Mouse (Mus musculus): ENCODE measurements at regions not wholly inside any gene's neighbourhood (a gene's known extent, or its start where the extent isn't known, plus 50 kb on each side); places are given as distances from the start of the nearest gene placed in this dataset.

DNA sequence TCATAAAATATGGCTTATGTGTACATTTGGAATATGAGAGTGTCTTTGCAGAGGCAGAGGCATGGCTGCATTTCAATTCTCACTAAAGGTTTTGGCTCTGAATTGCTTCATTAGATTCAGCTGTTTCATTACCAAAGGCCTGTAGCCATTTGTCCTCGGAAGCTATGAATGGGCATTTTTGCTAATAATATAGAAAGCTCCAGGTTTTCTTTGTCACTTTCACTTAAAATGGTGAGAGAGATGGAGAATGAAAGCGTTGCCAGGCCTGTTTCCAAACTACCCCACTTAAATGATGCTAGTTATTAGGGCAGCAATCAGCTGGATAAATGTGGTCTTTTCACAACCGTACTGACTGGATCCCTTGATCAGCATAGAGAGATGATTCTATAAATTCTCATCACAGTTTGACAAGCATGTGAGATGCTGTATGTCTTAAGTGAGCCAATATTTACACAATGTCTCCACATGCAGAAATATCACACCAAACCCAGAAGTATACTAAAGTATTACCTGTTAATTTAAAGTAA, 454.5 kb downstream of the Fat4 start:
- TF ChIP-seq POLR2A (IDR thresholded peaks at IDR 0.05; ENCODE audit: borderline replicate concordance, low read depth, low read length) (no peak), CTCF (IDR thresholded peaks at IDR 0.05; ENCODE audit: low read depth, low read length) (no peak)
- Histone ChIP-seq H3K27ac (ENCODE audit: insufficient read depth, low read depth, low read length) (no peak overlapping the region), H3K4me3 (ENCODE audit: insufficient read depth, low read length) (no peak overlapping the region), H3K4me1 (ENCODE audit: control insufficient read depth, insufficient read depth, low read length) (no peaks in the 10 kb centered on the region)

DNA sequence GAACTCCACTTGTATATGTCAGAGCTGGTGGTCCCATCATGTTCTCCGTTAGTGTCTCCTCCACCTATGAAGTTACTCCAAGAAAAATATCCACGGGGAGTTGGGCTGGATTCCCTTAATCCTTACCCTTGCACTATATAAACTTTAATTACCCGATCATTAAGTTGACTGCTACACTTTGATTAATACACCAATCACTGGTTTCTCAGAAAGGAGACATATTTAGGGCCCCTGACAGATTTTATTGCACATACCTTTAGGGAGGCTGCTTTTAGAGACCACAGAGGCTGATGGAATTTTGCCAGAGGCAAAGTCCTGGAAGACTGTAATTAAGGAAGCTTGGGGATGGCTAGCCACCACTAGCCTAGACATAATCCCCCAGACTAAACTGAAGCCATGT, 457.3 kb downstream of the Fat4 start:
- H3K27ac ChIP-seq (ENCODE audit: insufficient read depth, low read depth, low read length): no peak overlapping the region
- TF ChIP-seq POLR2A (IDR thresholded peaks at IDR 0.05; ENCODE audit: borderline replicate concordance, low read depth, low read length) (no peak), CTCF (IDR thresholded peaks at IDR 0.05; ENCODE audit: low read depth, low read length) (no peak)
- no peak overlapping the region for H3K4me3 ChIP-seq (ENCODE audit: insufficient read depth, low read length)
- H3K4me1 ChIP-seq (ENCODE audit: control insufficient read depth, insufficient read depth, low read length): no peaks in the 10 kb centered on the region

DNA sequence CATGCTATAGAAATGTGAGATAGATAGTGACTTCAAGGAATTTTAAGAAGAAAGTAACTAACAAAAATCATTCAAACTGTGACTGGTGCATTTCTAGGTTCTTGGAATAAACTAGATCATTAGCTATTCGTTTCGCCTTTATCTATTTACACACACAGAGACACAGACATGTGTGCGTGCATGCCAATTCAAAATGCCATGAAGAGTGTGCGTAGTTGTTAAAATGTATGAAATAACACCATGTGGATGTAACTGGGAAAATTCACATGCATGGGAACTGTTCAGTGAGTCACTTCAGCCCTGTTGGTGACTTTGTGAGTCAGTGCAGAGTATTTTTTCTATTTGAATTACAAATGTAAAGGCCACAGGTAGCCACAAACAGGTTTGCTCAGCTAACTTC, 460.8 kb downstream of the Fat4 start:
- no peaks in the 10 kb centered on the region for H3K4me1 ChIP-seq (ENCODE audit: control insufficient read depth, insufficient read depth, low read length)
- TF ChIP-seq CTCF (IDR thresholded peaks at IDR 0.05; ENCODE audit: low read depth, low read length) (no peak), POLR2A (IDR thresholded peaks at IDR 0.05; ENCODE audit: borderline replicate concordance, low read depth, low read length) (no peak)
- H3K27ac ChIP-seq (ENCODE audit: insufficient read depth, low read depth, low read length): no peak overlapping the region
- no peak overlapping the region for H3K4me3 ChIP-seq (ENCODE audit: insufficient read depth, low read length)

DNA sequence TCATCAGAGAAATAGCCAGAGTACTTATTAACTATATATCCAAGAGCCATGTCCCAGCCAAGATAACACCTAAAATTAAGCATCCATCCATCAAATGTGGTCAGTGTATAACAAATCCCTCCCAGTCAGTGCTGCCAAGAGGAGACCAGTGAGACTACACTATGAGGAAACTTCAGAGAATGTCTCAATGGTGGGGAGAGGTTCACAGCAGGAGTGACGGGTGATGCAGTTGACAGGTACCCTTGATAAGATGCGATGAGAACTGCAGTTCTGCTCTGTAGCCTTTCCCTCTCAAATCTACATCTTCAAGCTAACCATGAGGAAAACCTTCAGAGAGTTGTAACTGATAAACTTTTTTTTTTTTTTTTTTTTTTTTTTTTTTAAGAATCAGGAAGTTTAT, 470.3 kb downstream of the Fat4 start:
- H3K4me1 ChIP-seq (ENCODE audit: control insufficient read depth, insufficient read depth, low read length): no peaks in the 10 kb centered on the region
- H3K27ac ChIP-seq (ENCODE audit: insufficient read depth, low read depth, low read length): no peak overlapping the region
- TF ChIP-seq POLR2A (IDR thresholded peaks at IDR 0.05; ENCODE audit: borderline replicate concordance, low read depth, low read length) (no peak), CTCF (IDR thresholded peaks at IDR 0.05; ENCODE audit: low read depth, low read length) (no peak)
- H3K4me3 ChIP-seq (ENCODE audit: insufficient read depth, low read length): no peak overlapping the region

DNA sequence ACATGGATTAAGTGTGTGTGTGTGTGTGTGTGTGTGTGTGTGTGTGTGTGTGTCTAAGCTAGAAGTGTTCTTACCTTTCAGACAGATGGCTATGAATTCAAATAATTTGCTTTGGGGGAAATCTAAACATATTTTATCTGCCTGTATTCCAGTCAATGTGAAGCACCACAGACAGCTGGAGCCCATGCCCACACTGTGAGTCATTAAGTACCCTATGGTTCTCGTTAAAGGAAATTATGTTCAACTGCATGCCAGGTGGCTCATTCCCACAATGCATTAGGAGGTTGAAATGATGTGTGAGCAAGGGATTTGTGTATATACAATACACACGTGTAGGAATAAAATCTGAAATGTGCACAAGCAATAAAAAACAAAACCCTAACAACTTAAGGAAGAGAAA, 473.5 kb downstream of the Fat4 start:
- Histone ChIP-seq H3K4me3 (ENCODE audit: insufficient read depth, low read length) (no peak overlapping the region), H3K4me1 (ENCODE audit: control insufficient read depth, insufficient read depth, low read length) (no peaks in the 10 kb centered on the region), H3K27ac (ENCODE audit: insufficient read depth, low read depth, low read length) (no peak overlapping the region)
- TF ChIP-seq POLR2A (IDR thresholded peaks at IDR 0.05; ENCODE audit: borderline replicate concordance, low read depth, low read length) (no peak), CTCF (IDR thresholded peaks at IDR 0.05; ENCODE audit: low read depth, low read length) (no peak)

DNA sequence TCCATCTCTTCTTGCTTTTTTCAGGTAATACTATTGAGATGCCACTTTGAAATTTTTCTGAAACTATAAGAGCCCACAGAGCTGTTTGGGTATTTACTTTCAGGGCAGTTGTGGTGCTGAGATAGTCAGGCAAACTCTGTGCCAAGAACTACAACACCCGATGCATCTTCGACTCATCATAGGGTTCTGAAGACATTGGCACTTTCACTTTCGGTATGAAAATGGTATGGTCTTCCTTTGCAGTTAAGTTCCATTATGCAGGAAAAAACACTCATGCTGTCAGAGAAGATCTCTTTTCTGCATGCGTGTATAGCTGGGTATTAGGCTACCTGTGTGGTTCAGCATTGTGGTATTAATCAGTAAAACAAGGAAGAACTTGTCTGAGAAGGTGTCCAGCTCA, 484.2 kb downstream of the Fat4 start:
- TF ChIP-seq CTCF (IDR thresholded peaks at IDR 0.05; ENCODE audit: low read depth, low read length) (no peak), POLR2A (IDR thresholded peaks at IDR 0.05; ENCODE audit: borderline replicate concordance, low read depth, low read length) (no peak)
- peaks cover 6% of the 10 kb centered on the region for H3K4me1 ChIP-seq (ENCODE audit: control insufficient read depth, insufficient read depth, low read length)
- no peak overlapping the region for H3K27ac ChIP-seq (ENCODE audit: insufficient read depth, low read depth, low read length)
- no peak overlapping the region for H3K4me3 ChIP-seq (ENCODE audit: insufficient read depth, low read length)

DNA sequence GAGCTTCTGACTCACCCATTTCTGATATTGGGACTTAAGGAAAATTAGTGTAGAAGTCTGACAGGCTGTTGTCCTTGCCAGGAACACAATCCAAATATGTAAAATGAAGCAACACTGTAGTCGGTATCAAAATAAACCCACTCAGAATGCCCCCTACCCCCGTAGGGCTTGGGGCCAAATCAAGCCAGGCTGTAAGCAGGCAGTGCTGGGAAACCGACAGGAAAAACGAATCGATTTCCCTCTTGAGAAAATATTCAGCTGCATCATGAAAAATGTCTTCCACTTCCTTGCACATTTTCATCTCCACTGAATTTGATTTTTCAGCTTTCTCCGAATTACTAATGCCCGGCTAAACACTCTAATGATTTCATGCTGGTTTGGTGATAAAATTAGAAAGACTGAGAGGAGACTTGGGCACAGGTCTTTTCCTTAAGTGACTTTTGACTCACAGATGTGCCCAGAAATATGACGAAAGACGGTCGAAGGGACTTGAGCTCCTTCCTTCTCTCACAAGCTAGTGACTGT, 485.7 kb downstream of the Fat4 start:
- no peak for TF ChIP-seq CTCF (IDR thresholded peaks at IDR 0.05; ENCODE audit: low read depth, low read length)
- no peak for TF ChIP-seq POLR2A (IDR thresholded peaks at IDR 0.05; ENCODE audit: borderline replicate concordance, low read depth, low read length)
- Histone ChIP-seq H3K4me1 (ENCODE audit: control insufficient read depth, insufficient read depth, low read length) (peaks cover 6% of the 10 kb centered on the region), H3K27ac (ENCODE audit: insufficient read depth, low read depth, low read length) (no peak overlapping the region), H3K4me3 (ENCODE audit: insufficient read depth, low read length) (no peak overlapping the region)

DNA sequence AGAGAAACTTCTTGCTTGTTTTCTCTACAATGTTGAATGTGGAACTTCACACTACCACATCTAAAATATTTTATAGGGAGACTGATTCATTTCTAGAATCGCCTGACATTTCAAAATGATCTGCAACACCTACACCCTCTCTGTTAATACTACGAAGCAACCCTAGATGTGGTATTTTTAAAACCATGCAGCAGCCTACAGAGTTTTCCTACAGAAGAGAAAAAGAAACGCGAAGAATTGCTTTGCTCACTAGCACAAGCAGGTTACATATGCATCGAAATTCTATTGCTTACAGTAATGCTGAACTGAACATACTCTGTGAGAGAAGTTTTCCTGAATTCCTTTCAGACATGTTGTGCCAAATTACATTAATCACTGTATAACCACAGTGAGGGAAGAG, 488.7 kb downstream of the Fat4 start:
- Histone ChIP-seq H3K4me1 (ENCODE audit: control insufficient read depth, insufficient read depth, low read length) (peaks cover 6% of the 10 kb centered on the region), H3K27ac (ENCODE audit: insufficient read depth, low read depth, low read length) (no peak overlapping the region), H3K4me3 (ENCODE audit: insufficient read depth, low read length) (no peak overlapping the region)
- TF ChIP-seq CTCF (IDR thresholded peaks at IDR 0.05; ENCODE audit: low read depth, low read length) (no peak), POLR2A (IDR thresholded peaks at IDR 0.05; ENCODE audit: borderline replicate concordance, low read depth, low read length) (no peak)

DNA sequence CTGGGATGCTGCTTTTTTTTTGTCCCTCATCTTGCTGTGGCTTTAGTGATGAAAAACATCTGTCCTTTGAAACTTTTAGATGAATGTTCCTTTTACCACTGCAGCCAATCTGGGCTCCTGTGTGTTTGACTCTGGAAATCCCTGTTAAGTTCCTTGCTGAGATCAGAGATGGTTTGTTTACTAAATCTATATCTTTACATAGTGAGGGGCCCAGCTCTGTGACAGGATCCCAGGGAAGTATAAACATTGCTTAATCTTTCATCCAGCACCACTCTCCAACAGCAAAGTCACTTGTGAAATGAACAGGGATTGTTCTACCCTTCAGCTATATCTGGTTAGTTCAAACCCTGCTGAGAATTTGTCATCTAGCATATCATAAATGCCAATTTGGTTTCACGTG, 501.8 kb downstream of the Fat4 start:
- peaks cover 13% of the 10 kb centered on the region for H3K4me1 ChIP-seq (ENCODE audit: control insufficient read depth, insufficient read depth, low read length)
- H3K27ac ChIP-seq (ENCODE audit: insufficient read depth, low read depth, low read length): no peak overlapping the region
- H3K4me3 ChIP-seq (ENCODE audit: insufficient read depth, low read length): no peak overlapping the region
- no peak for TF ChIP-seq CTCF (IDR thresholded peaks at IDR 0.05; ENCODE audit: low read depth, low read length)
- no peak for TF ChIP-seq POLR2A (IDR thresholded peaks at IDR 0.05; ENCODE audit: borderline replicate concordance, low read depth, low read length)

DNA sequence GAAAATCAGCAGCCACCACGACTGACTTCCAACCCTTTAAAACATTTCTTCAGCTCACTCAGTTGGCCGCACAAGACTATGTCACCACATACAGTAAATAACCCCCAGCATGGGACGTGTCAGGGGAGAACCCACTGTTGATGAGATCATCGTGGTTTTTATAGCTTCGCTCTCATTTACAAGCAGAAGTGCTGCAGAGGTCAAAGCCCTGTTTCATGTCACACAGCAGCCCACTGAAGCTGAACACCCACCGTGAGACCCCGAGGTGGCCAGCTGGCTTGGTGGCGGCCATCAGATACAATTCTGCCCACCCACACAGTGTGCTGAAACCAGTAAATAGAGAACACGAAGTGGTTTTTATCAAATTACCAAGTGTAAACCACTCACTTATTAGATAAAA, 503.7 kb downstream of the Fat4 start:
- Histone ChIP-seq H3K4me1 (ENCODE audit: control insufficient read depth, insufficient read depth, low read length) (peaks cover 13% of the 10 kb centered on the region), H3K27ac (ENCODE audit: insufficient read depth, low read depth, low read length) (no peak overlapping the region), H3K4me3 (ENCODE audit: insufficient read depth, low read length) (no peak overlapping the region)
- TF ChIP-seq CTCF (IDR thresholded peaks at IDR 0.05; ENCODE audit: low read depth, low read length): no peak
- TF ChIP-seq POLR2A (IDR thresholded peaks at IDR 0.05; ENCODE audit: borderline replicate concordance, low read depth, low read length): no peak

DNA sequence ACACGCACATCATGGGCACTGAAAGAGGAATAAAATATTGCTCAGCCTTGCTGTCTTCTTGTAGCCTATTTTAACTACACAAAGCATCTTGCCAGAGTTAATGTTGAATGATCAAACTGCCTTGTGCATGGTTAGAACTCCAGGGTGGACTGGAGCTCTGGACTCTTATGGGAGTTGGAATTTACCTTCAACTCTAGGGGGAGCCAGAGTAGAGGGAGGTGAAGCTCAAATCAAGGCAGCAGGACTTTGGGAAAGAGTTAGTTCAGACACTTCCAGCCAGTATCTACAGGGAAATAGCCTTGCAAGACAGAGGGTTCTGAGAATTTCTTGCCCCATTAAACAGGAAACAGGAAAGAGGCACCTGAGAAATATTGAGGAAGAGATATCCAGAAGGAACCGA, 505.3 kb downstream of the Fat4 start:
- TF ChIP-seq CTCF (IDR thresholded peaks at IDR 0.05; ENCODE audit: low read depth, low read length) (no peak), POLR2A (IDR thresholded peaks at IDR 0.05; ENCODE audit: borderline replicate concordance, low read depth, low read length) (no peak)
- Histone ChIP-seq H3K4me3 (ENCODE audit: insufficient read depth, low read length) (no peak overlapping the region), H3K27ac (ENCODE audit: insufficient read depth, low read depth, low read length) (no peak overlapping the region), H3K4me1 (ENCODE audit: control insufficient read depth, insufficient read depth, low read length) (peaks cover 13% of the 10 kb centered on the region)
